Mouse (Mus musculus) ovary, postnatal 36 days (tissue): Measurements from ENCODE around the gene Kcnab1.
"Not testable (repeated sequence)": the region's sequence is repeated elsewhere in the genome, so short reads cannot be mapped to it uniquely, and the experiment has no call there.

Source experiments
- DNase-seq: peaks from one replicate; pipeline ENCODE4 v3.0.0; 2022; ENCODE audit warnings: low spot score, mixed read lengths

Gene Kcnab1

DNA sequence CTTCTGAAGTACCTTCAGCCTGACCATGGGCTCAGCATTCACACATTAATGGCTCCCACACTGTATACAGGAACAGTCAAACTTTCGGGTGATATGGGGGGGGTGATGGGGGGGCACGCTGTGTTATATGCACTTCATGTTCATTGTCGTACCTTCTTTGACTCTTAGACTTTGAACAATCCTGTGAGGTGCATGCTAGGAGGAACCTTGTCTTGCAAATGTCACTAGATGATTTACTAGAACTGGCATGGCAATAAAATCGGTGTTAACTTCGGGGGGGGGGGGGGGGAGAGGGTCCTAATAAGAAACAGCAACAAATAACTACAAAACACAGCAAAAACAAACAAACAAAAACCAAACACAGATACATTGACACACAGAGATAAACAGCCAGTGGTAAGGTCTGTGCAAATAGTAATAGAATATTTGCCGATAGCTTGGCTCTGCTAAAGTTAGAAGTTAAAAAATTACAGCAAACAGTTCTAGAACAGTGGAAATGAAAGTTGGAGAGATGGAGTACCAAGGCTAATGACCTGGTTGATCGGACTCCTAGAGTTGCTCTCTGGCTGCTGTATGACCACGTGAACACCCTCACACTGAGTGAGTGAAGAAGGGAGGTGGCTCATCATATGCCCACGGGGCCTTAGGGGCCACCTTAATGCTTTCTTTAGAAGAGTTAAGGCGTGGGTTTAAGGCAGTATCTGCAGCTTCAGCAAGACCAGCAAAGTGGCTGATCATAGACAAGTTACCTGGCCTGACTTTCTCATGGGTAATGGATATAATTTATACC lies 256.9 kb downstream of the Kcnab1 start:
- no peak for DNase-seq

DNA sequence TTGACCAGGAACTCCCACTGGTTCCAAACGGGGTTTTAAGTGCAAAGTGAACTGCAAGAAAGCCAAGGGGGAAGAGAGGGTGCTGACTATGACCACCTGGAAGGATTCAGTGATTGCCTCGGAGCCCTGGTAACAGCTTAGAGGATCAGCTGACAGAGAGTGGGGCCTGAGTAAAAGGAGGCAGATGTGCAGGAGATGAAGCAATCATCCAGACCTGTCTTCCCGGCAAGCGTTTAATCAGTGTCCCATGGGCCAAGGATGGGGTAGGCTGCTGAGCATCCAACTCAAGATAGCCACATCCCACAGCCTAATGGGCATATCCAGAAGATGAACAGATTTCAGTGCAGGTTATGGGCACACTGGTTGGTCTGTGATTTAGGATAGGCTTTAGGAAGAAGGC lies 258.8 kb downstream of the Kcnab1 start:
- DNase-seq = no peak

DNA sequence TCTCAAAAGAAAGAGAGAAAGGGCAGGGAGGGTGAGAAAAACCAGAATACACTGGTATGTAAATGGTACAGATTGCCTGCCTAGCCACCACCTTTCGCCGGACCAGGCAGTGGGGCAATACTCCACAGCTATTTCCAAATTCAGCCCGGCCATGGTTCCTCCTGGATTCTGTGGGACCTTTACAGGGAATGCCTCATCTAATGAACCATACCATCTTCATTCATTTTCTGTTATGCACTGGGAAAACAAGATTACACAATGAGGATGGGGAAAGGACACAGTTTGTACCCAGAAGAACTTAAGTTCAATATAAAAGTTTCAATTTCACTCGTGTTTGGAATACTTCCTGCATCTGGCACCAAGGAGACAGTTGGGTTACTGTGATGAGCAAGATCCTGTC lies 263.4 kb downstream of the Kcnab1 start:
- no peak for DNase-seq

DNA sequence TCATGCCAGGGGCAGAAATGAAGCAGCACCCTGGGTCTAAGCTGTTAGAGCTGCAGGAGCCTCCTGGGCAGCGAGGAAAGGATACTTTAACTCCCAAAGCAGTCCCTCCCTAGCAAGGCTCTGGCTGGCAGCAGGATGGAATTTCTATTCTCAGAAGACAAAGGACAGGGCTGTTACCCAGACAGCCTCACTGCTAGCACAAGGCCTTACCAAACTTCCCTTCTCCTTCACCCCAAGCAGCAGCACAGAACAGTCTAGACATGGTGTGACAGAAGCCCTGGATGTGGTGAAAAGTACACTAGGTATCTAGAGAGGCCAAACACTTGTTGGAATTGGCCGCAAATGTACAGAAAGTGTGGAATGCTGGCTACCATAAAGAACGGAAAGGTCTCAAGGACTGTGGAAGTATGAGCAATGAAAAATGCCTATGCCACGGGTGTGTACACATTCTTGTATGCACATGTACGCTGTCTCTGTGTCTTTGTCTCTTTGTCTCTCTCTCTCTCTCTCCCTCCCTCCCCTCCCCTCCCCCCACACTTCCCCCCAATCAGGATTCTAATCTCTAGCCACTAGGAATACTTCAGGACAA lies 264.5 kb downstream of the Kcnab1 start:
- no peak for DNase-seq

DNA sequence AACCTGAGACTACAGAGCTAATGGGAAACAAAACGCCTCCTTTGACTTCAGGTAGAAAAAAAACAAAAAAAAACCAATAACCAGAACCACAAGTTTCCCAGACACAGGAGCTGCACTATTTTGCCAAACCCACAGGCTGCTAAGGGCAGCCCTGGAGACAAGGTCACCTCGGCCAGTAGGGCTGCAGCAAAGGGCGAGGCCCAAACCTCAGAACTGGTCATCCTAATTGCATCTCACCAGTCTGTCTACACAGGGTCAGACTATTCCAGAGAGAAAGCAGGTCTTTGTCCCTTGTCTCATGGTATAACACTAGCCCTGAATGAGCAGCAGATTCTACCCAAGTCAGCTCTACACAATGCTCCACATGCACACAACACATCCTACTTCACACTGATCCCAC lies 265.5 kb downstream of the Kcnab1 start:
- DNase-seq = no peak

DNA sequence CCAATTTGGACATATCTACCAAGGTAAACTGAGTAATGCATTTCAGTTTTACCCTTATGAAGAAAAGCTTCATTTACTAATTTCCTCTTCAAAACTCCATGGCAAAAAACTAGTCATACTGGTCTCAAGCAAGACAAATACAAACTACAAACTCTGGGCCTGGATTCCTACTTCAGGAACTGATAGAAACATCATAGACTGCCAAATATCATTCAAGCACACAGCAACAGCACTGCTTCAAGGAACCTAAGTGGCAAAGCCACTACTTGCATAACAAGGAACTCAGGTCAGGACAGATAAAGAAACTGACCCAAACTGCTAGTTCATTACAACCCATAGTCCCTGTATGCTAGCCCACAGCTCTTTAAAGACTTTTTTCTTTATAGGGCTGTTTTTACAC lies 269.5 kb downstream of the Kcnab1 start:
- no peak for DNase-seq

DNA sequence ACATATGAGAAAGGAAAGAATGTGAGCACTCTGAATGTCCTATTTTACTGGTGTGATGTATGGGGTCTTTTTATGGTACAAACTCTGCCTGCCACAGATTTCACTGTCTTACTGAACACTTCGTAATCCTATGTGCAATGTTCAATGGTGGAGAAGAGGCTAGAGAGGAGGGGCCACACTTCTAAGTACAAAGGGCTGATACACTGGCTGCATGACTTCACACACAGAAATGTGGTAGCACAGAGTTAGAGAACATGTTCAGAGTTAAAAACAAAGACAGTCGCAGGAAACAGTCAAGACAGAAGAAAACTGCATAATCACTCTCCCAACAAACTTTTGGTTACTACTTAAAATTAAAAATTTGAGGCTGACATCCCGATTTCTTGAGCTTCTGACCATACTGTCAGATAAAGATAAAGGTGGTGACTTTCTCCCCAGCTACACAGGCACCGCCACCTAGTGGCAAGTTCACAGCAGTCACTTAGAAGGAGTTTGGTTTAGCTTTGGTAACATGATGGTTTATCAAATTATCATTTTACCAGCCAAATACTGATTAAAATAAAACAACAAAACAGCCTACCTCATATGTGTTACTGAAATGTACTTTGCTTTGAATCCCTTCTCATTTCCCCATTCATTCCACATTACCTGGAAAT lies 270.8 kb downstream of the Kcnab1 start:
- DNase-seq = peak; percentile 33

DNA sequence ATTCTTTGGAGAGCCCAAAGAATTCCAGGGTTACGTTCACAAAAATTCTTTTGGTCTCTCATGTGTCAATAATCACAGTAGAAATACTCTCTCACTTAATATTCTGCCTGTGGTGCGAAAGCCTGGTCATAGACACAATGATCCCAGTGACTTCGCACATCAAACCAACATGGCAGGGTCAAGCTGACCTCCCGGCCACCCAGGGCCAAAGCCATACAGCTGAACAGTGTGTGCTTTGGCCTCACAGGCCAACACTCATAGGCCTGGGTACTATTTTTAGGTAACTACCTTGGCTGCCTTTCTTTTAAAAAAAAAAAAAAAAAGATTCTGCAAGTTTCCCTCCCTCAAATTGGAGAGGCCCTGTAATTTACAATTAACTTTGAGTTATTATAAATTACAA lies 271.9 kb downstream of the Kcnab1 start:
- DNase-seq = peak; percentile 57

DNA sequence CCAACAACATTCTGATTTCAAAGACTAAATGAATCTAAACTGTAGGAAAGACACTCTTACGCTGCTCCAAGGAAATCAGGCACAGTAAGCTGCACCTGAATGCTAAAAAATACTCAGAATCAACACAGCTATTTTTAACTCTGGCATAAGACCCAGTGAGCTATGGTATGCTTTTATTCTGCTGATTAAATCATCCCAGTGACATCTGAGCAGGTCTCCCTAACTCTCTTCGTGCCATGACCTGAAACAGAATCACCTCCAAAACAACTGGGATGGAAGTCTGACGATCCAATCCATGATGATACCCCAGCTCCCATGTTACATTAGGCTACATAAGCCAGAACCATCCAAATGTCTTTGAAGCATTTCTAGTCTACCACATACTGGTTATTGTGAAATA lies 275.2 kb downstream of the Kcnab1 start:
- no peak for DNase-seq

DNA sequence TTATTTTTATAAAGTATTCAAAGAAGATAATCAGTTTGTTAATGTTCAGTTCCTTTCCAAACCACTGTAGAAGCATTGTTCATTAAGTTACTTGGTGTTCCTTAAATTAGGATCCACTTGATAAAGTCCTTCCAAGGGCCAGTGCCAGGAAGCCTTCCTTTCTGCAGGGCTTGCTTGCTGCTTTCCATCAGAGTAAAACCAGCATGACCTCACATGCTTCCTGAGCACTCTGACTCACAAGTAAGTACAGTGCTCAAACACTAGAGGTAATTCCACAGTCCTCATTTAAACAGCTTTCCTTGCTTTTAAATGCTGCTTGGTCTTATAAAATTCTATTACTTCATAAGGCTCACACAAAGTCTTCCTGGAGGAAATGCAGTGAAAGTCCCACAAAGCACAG lies 276.6 kb downstream of the Kcnab1 start:
- DNase-seq = no peak

DNA sequence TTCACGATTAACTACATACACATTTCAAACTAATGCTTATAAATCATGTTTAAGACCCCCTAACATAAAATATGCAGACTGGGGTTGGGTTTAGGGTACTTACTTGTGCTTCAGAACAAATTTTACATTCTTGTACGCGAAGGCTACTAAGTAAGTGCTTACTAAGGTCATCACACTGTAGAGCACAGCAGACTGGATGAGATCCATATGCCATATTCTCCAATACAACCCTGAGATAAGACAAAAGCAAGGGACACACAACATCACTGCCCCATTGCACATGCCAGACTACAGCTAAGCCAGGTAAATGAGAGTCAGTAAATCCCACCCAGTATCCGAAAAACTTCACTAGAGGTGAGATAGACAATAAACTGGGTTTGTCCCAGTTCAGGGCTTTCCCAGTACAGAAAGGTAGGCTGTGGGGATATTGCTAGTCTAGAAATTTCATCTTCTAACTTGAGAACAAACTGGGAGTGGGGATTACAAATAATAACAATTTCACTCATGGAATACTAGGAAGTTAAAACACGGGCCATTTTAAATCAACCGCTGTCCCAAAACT lies 282.1 kb downstream of the Kcnab1 start:
- no peak for DNase-seq

DNA sequence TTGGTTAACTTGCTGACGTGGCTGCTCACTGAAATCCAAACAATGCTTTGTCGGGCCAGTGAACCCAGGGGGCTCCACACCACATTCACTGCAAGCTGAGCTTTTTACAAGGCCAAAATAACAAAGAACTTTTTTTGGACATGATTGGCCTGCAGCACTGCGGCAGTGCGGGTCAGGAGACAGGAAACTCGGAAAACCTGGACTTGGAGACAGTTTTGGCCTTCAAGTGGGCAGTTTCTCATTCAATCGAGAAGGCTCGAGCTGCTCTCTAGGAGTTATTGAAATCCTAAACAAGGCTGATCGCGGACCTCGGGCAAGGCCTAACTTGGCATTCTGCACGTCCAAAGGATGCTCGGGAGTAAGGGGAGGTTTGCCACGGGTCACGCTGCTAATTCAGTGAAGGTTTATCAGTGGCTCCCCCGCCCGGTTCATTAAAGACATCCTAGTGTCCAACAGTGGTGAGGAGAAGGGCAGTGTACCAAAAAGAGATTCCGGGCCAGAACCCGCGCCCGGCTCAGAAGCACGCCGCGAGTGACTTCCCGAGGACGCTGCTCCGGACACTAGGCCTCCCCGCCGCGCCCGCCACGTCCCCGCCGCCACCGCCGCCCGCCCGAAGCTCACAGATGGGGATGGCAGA lies 282.7 kb downstream of the Kcnab1 start:
- DNase-seq = no peak

DNA sequence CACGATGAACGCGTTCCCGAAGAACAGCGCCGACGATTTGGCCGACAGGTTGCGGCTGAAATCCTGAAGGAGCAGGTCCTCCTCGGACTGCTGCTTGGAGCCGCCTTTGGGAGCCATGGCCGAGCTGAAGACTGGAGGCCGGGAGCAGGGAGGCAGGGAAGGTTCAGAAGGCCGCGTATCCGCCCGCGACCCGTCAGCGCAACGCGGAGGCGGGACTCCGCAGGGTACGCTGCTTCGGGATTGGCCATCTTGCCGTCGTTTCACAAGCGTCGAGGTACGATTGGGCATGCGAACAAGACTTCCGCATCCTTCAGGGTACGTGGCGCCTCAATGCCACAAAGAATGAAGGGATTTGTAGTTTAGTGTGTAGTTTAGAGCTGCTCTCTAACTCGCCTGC lies 283.2 kb downstream of the Kcnab1 start, which contains the start of gene Ssr3:
Gene Ssr3 (minus strand): TSS at position 203 of the 397 bp plus-strand sequence.
- peak; percentile 95 for DNase-seq

DNA sequence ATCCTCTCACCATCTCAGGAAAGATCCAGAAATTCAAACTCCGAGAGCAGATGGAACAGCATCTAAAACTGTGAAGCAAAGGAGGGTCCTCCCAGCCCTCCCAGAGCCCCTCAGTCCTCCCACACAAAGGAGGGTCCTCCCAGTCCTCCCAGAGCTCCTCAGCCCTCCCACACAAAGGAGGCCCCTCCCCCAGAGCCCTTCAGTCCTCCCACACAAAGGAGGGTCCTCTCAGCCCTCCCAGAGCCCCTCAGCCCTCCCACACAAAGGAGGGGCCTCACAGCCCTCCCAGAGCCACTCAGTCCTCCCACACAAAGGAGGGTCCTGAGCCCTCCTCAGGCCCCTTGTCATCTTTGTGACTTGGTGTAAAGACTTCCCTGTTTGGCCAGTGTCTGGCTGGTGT lies 285.9 kb downstream of the Kcnab1 start:
- not testable (repeated sequence) for DNase-seq

DNA sequence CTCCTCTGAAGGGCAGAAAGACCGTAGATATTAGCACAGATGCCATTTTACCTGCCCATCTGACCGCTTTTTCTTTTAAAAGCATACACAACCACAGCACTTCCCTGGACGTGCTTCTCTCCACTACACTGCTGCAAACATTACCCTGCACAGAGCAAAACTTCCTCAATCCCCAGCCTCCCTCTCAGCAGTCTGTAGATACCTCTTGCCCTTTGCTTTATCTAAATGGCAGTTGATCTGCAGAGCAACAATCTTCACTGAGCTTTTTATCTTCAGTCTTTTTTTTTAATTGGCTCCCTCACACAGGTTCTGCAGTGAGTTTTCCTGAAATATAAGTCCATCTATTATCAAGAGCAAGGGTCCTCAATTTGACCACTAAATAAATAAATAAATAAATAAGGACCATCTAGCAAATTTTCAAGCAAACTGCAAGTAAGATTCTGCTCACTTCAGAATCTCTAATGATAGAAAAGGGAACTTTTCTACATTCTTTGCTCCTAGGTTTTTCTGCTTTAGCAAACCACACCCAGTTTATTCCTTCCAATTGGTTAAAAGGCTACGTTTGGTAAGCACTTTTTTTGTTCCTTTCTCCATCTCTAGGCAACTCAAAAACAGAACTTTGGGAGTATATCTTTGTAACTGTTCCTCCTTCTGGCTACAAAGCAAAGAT lies 287.8 kb downstream of the Kcnab1 start:
- no peak for DNase-seq

DNA sequence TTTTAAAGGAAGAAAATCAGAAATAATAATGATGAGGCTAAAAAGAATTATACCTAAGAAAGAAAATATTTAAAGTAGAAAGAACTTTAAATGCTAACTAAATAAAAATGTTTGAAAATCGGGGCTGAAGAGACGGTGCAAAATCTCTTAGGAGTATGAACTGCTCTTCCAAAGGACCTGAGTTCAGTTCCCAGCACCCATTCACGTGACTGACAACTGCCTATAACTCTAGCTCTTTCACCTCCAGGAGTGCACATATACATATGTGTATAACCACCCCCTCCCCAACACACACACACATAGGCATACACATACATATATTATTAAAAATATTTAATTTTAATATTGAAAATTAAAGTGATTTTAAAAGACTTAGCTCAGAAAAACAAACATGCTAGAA lies 288.4 kb downstream of the Kcnab1 start:
- no peak for DNase-seq

DNA sequence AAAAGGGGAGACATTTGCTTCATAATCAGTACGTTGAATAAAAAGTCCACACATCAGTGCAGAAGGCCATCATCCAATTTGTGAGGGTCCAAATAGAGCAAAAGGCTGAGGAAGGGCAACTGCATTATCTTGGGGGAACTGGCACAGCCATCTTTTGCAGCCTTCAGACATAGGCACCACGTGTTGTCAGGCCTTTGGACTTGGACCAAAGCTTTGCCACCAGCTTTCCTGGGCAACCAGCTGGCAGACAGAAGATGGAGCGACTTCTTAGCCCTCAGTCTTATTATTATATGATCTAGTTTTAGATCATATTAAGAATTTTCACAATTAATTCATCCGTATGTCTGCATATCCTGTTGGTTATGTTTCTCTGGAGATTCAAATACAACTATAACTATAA lies 296.6 kb downstream of the Kcnab1 start:
- DNase-seq = no peak

DNA sequence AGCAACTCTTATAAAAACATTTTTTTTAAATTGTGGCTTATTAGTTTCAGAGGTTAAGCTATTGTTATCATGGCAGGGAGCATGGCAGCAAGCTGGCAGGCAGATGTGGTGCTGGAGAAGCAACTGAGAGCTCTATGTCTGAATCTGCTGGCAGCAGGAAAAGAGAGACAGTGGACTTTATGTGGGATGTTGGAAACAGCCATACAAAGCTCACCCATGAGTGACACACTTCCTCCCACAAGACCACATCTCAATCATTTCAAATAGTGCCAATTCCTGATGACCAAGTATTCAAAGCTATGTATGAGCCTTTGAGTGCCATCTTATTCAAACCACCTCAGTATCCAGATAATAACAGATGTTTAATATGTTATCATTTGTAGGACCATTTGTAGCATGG lies 298.7 kb downstream of the Kcnab1 start:
- DNase-seq = no peak

DNA sequence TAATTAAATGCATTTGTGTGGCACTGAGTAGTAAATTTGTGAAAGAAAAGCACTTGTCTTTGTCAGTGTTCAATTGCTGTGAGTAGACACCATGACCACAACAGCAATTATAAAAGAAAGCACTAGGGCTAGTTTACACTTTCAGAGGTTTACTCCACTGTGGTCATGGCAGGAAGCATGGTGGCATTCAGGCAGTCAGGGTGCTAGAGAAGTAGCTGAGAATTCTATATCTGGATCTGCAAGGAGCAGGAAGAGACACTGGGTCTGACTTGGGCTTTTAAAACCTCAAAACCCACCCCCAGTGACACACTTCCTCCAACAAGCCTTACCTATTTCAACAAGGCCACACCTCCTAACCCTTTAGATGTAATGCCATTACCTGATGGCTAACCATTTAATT lies 307.4 kb downstream of the Kcnab1 start:
- no peak for DNase-seq

DNA sequence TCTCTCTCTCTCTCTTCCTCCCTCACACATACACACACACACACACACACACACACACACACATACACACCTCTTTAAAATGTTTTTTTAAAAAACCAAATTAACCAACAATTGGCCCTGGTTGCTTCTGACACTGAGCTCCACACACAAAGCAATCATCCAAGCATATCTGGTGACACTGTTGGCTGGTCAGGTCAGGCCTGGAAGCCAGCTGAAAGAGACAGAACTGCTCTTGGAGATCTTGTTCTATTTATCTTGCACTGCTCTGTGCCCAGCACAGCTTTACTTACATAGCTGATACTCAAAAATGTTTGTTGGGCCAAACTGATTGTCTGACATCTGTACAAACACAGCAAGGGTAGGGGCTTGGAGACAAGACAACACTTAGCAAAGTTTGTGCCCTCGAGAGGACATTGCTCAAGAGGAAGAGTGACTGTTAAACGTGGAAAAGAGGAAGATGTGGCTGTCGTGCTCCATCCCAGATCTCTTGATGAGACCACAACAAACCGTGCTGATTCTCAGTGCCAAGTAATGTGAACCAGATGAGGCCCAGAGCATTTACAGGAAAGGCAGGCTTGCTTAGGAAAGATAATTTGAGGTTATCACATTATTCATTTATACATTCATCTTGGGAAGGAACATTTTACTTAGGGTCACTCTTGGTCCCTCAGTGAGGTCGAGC lies 308.9 kb downstream of the Kcnab1 start:
- no peak for DNase-seq

DNA sequence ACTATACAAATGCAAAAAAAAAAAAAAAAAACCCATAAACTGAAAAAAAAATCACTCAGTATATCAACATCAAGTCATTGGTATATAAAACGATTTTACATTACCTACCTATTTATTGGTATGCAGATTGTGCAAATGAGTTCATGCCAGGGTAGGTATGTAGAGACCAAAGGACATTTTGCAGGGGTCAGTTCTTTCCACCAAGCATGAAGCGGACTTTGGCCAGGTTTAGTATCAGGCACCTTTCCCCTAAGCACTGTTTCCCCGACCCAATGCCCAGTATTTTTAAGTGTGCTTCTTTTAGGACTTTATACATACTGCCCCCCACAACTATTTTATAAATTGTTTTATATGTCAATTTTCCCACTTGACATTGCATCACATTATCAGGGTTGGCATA lies 310.5 kb downstream of the Kcnab1 start:
- no peak for DNase-seq
